Mouse (Mus musculus) gastrocnemius, postnatal 36 days (tissue): ENCODE measurements around the gene Ccdc174. TPM values are rescaled to one million over a fixed set of nuclear protein-coding genes. Genes with fewer than 3 reads are reported as not detected.
"Not testable (repeated sequence)": the region's sequence is repeated elsewhere in the genome, so short reads cannot be mapped to it uniquely, and the experiment has no call there.

ENCODE experiments used
- DNase-seq, 2 experiments: peaks; one replicate each; pipeline ENCODE4 v3.0.0; 2022
- intact Hi-C: fragments of 180-260 bp; cut with DNase I; formaldehyde crosslinking; loops from one replicate; pipeline ENCODE4 v1.15.1; 2025
- long read RNA-seq, 2 experiments: library from polyadenylated mRNA; stranded (forward); transcript quantifications; one replicate each; pipeline ENCODE4 v2.0.0; 2021
- total RNA-seq, 2 experiments: library from RNA; stranded (reverse); gene quantifications; 2 replicates each; pipeline ENCODE4 v1.2.3; 2021

Gene Ccdc174
- total RNA-seq: 1 to 10 TPM; 7.2 to 8.2 TPM
- long read RNA-seq, experiment 1, partial matches to known transcripts: 0 of 7 reads
- long read RNA-seq, experiment 1, other reads (novel, unspliced or antisense): 2 of 7 reads
- long read RNA-seq, experiment 2, transcript Ccdc174-201 (11 exons, 1,752 nt): major isoform, 14 of 17 reads
- long read RNA-seq, experiment 2, partial matches to known transcripts: 2 of 17 reads
- long read RNA-seq, experiment 2, other reads (novel, unspliced or antisense): 1 of 17 reads

GRCm38 (mm10) chr6:91877885-91878651, at the start of gene Ccdc174:
Ccdc174 (plus strand) TSS chr6:91878053.
- intact Hi-C loops: no loop called here
- peak; percentile 79 to 83 for DNase-seq

GRCm38 (mm10) chr6:91832863-91833440, 44.9 kb upstream of the Ccdc174 start:
- intact Hi-C loops: no loop called here
- no peak for DNase-seq

- peak; percentile 55 to 56 for DNase-seq
- intact Hi-C loops: no loop called here
These were observed 38.6 kb upstream of the Ccdc174 start for GRCm38 (mm10) chr6:91839010-91839871.

GRCm38 (mm10) chr6:91842897-91843627, 34.8 kb upstream of the Ccdc174 start:
- intact Hi-C loops: no loop called here
- DNase-seq: no peak

GRCm38 (mm10) chr6:91843628-91844153, 34.2 kb upstream of the Ccdc174 start:
- no peak for DNase-seq
- intact Hi-C loops: no loop called here

- intact Hi-C loops: loop anchor here (10.0 kb wide), 1 partner anchor 328 kb away; no protein-coding TSS in a partner anchor
- DNase-seq: no peak
These were observed 25.3 kb upstream of the Ccdc174 start for GRCm38 (mm10) chr6:91852550-91852949.

- intact Hi-C loops: loop anchor here (10.0 kb wide), 1 partner anchor 334 kb away; no protein-coding TSS in a partner anchor
- DNase-seq: no peak
These were observed 19.5 kb upstream of the Ccdc174 start for GRCm38 (mm10) chr6:91858339-91858738.

- DNase-seq: no peak
- intact Hi-C loops: loop anchor here (5.0 kb wide), 1 partner anchor 46 kb away; no protein-coding TSS in a partner anchor
These were observed 15.0 kb upstream of the Ccdc174 start for GRCm38 (mm10) chr6:91862848-91863247.

GRCm38 (mm10) chr6:91864595-91864994, 13.3 kb upstream of the Ccdc174 start:
- intact Hi-C loops: loop anchor here (5.0 kb wide), 1 partner anchor 47 kb away; no protein-coding TSS in a partner anchor
- no peak for DNase-seq

GRCm38 (mm10) chr6:91865601-91866000, 12.3 kb upstream of the Ccdc174 start:
- intact Hi-C loops: no loop called here
- DNase-seq: no peak

GRCm38 (mm10) chr6:91868091-91868490, 9.8 kb upstream of the Ccdc174 start:
- intact Hi-C loops: no loop called here
- DNase-seq: no peak

- intact Hi-C loops: no loop called here
- no peak for DNase-seq
These were observed 5.1 kb upstream of the Ccdc174 start for GRCm38 (mm10) chr6:91872781-91873180.

GRCm38 (mm10) chr6:91883859-91884258, 6.0 kb downstream of the Ccdc174 start:
- intact Hi-C loops: no loop called here

GRCm38 (mm10) chr6:91889255-91889906, 11.5 kb downstream of the Ccdc174 start:
- intact Hi-C loops: no loop called here
- no peak for DNase-seq

More at GRCm38 (mm10) chr6:91883859-91884258, 6.0 kb downstream of the Ccdc174 start:
- DNase-seq: no peak

- no peak for DNase-seq
- intact Hi-C loops: no loop called here
These were observed 12.8 kb downstream of the Ccdc174 start for GRCm38 (mm10) chr6:91890615-91891014.

GRCm38 (mm10) chr6:91891776-91892175, 13.9 kb downstream of the Ccdc174 start:
- intact Hi-C loops: no loop called here
- DNase-seq: no peak

- intact Hi-C loops: no loop called here
- DNase-seq: no peak
These were observed 18.9 kb downstream of the Ccdc174 start for GRCm38 (mm10) chr6:91896783-91897182.

- intact Hi-C loops: loop anchor here (1.0 to 10.0 kb wide), 4 partner anchors 76 to 366 kb away; partner anchors contain the start of genes Fgd5 and Mrps25
- DNase-seq: peak; percentile 59 to 73
These were observed 23.7 kb downstream of the Ccdc174 start for GRCm38 (mm10) chr6:91901505-91901904.

GRCm38 (mm10) chr6:91902509-91902908, 24.7 kb downstream of the Ccdc174 start, which contains the start of gene 4930590J08Rik:
4930590J08Rik (plus strand) TSS chr6:91902809.
- intact Hi-C loops: loop anchor here (5.0 to 10.0 kb wide), 3 partner anchors 75 to 365 kb away; partner anchors contain the start of genes Fgd5 and Mrps25

More at GRCm38 (mm10) chr6:91902509-91902908, 24.7 kb downstream of the Ccdc174 start, which contains the start of gene 4930590J08Rik:
- not testable (repeated sequence) for DNase-seq
